Mouse (Mus musculus) neural tube, embryonic 14.5 days (tissue): ENCODE data around the gene Fscn3. TPM values are rescaled to one million over a fixed set of nuclear protein-coding genes. Genes with fewer than 3 reads are reported as not detected.

Source experiments
- ATAC-seq: fragments of 200-750 bp; cut with Nextera tagmentation; 2 replicates; pipeline ENCODE4 v1.8.0; 2017; ENCODE audit warnings: low read depth, mild to moderate bottlenecking, moderate TSS enrichment, moderate library complexity
- H3K27ac ChIP-seq: fragments of 300-500 bp; sonication (generic); 2 replicates; pipeline ENCODE4 v1.5.1; 2014; ENCODE audit warnings: low read depth, mild to moderate bottlenecking, control low read depth, low read length, moderate library complexity, mixed read lengths
- H3K27me3 ChIP-seq: fragments of 300-500 bp; sonication (generic); 2 replicates; pipeline ENCODE4 v1.6.1; 2014; ENCODE audit warnings: low read length; ENCODE audit not compliant: control insufficient read depth, insufficient read depth
- H3K36me3 ChIP-seq: fragments of 300-500 bp; sonication (generic); 2 replicates; pipeline ENCODE4 v1.6.1; 2014; ENCODE audit warnings: low read length, mixed read lengths; ENCODE audit not compliant: control insufficient read depth, insufficient read depth
- H3K4me1 ChIP-seq: fragments of 300-500 bp; sonication (generic); 2 replicates; pipeline ENCODE4 v1.6.1; 2014; ENCODE audit warnings: low read length; ENCODE audit not compliant: control insufficient read depth, insufficient read depth
- H3K4me2 ChIP-seq: fragments of 300-500 bp; sonication (generic); 2 replicates; pipeline ENCODE4 v1.6.1; 2014; ENCODE audit warnings: mild to moderate bottlenecking, low read depth, low read length, control low read depth
- H3K4me3 ChIP-seq: fragments of 300-500 bp; sonication (generic); 2 replicates; pipeline ENCODE4 v1.5.1; 2014; ENCODE audit warnings: low read depth, low read length, control low read depth, mixed read lengths
- H3K9ac ChIP-seq: fragments of 300-500 bp; sonication (generic); replicated peaks from 2 replicates; pipeline ENCODE4 v1.6.1; 2014; ENCODE audit warnings: low read depth, mild to moderate bottlenecking, control low read depth, low read length, mixed read lengths
- H3K9me3 ChIP-seq: fragments of 300-500 bp; sonication (generic); 2 replicates; pipeline ENCODE4 v1.6.1; 2016; ENCODE audit warnings: low read length; ENCODE audit not compliant: control insufficient read depth
- WGBS: fragments of 180-500 bp; shearing (Covaris S2); extraction: QIAGEN DNeasy Blood & Tissue Kit; methylation state at CpG from one replicate; pipeline ENCODE4 v1.1.7; 2014; 5-methylcytosine and 5-hydroxymethylcytosine counted together
- polyA plus RNA-seq: library from polyadenylated mRNA; unstranded; fragments of >200 nt; fragmentation: Nextera tagmentation; extraction: Ambion mirVana; gene quantifications from 2 replicates; pipeline ENCODE4 v1.2.1, GENCODE M21; 2014

Gene Fscn3
- polyA plus RNA-seq, 1 experiment from 2014 or later, result not detected

GRCm38 (mm10) chr6:28471284-28472035, 43.9 kb downstream of the Fscn3 start:
- WGBS, result 92% methylated on average over 9 of the region's 9 CpGs
- Histone ChIP-seq H3K4me1 (no peaks in the 10 kb centered on the region), H3K4me2 (no peak overlapping the region), H3K27ac (no peak overlapping the region), H3K9me3 (no peaks in the 10 kb centered on the region), H3K27me3 (no peaks in the 10 kb centered on the region), H3K9ac (no peak overlapping the region), H3K4me3 (no peak overlapping the region), H3K36me3 (no peaks in the 10 kb centered on the region)
- no peak; the same call in 1 of the 2 replicates for ATAC-seq

GRCm38 (mm10) chr6:28474211-28474610, 46.6 kb downstream of the Fscn3 start:
- H3K4me1 ChIP-seq, result peaks cover 3% of the 10 kb centered on the region; the same call in 1 of the 2 replicates
- no peaks in the 10 kb centered on the region for H3K36me3 ChIP-seq
- ATAC-seq, result no peak
- H3K9me3 ChIP-seq, result no peaks in the 10 kb centered on the region
- no peak overlapping the region for H3K27ac ChIP-seq
- H3K4me3 ChIP-seq, result no peak overlapping the region
- H3K9ac ChIP-seq, result no peak overlapping the region
- H3K4me2 ChIP-seq, result no peak overlapping the region
- H3K27me3 ChIP-seq, result no peaks in the 10 kb centered on the region
- 87% methylated on average over 4 of the region's 4 CpGs for WGBS

- H3K4me3 ChIP-seq, result no peak within 1 kb of the TSS
These were observed 47.2 kb downstream of the Fscn3 start, which contains the start of gene Snd1 for GRCm38 (mm10) chr6:28474839-28475238. TSS of gene Snd1 (plus strand) at chr6:28475139.

GRCm38 (mm10) chr6:28479865-28480751, 52.5 kb downstream of the Fscn3 start:
- Histone ChIP-seq H3K9me3 (no peaks in the 10 kb centered on the region), H3K36me3 (no peaks in the 10 kb centered on the region), H3K27me3 (no peaks in the 10 kb centered on the region), H3K27ac (peak overlapping the region; percentile 39; the same call in 1 of the 2 replicates), H3K4me1 (peaks cover 14% of the 10 kb centered on the region; the same call in 1 of the 2 replicates), H3K4me2 (peak overlapping the region; percentile 82), H3K4me3 (peak overlapping the region; percentile 80), H3K9ac (peak overlapping the region; percentile 70)
- WGBS, result under 1% methylated on average over 68 of the region's 68 CpGs
- peak; percentile 99 for ATAC-seq

More at GRCm38 (mm10) chr6:28474839-28475238, 47.2 kb downstream of the Fscn3 start, which contains the start of gene Snd1:
- no peaks in the 10 kb centered on the region for H3K27me3 ChIP-seq
- no peaks in the 10 kb centered on the region for H3K9me3 ChIP-seq
- H3K4me2 ChIP-seq, result no peak within 1 kb of the TSS
- H3K4me1 ChIP-seq, result peaks cover 6% of the 10 kb centered on the region; the same call in 1 of the 2 replicates
- no peak for ATAC-seq
- H3K9ac ChIP-seq, result no peak within 1 kb of the TSS
- 89% methylated on average over 5 of the region's 5 CpGs for WGBS
- H3K27ac ChIP-seq, result no peak within 1 kb of the TSS
- no peaks in the 10 kb centered on the region for H3K36me3 ChIP-seq

GRCm38 (mm10) chr6:28480752-28481492, 53.3 kb downstream of the Fscn3 start:
- Histone ChIP-seq H3K27me3 (no peaks in the 10 kb centered on the region), H3K9me3 (no peaks in the 10 kb centered on the region), H3K4me1 (peaks cover 14% of the 10 kb centered on the region; the same call in 1 of the 2 replicates), H3K4me3 (peak overlapping the region; percentile 80), H3K4me2 (peak overlapping the region; percentile 82), H3K27ac (no peak overlapping the region), H3K36me3 (no peaks in the 10 kb centered on the region), H3K9ac (peak overlapping the region; percentile 70)
- ATAC-seq, result no peak
- WGBS, result 8% methylated on average over 21 of the region's 21 CpGs

- no peak overlapping the region for H3K27ac ChIP-seq
- H3K27me3 ChIP-seq, result no peaks in the 10 kb centered on the region
- H3K9ac ChIP-seq, result no peak overlapping the region
- ATAC-seq, result no peak
- H3K4me1 ChIP-seq, result peaks cover 14% of the 10 kb centered on the region; the same call in 1 of the 2 replicates
- no peak overlapping the region for H3K4me2 ChIP-seq
- no peaks in the 10 kb centered on the region for H3K36me3 ChIP-seq
- no peak overlapping the region for H3K4me3 ChIP-seq
- WGBS, result 84% methylated on average over 4 of the region's 4 CpGs
- H3K9me3 ChIP-seq, result no peaks in the 10 kb centered on the region
These were observed 55.2 kb downstream of the Fscn3 start for GRCm38 (mm10) chr6:28482711-28483315.

- Histone ChIP-seq H3K4me3 (no peak overlapping the region), H3K4me1 (peaks cover 5% of the 10 kb centered on the region; the same call in 1 of the 2 replicates), H3K9ac (no peak overlapping the region), H3K27ac (no peak overlapping the region), H3K9me3 (no peaks in the 10 kb centered on the region), H3K4me2 (no peak overlapping the region), H3K36me3 (no peaks in the 10 kb centered on the region), H3K27me3 (no peaks in the 10 kb centered on the region)
- 98% methylated on average over 2 of the region's 2 CpGs for WGBS
- no peak for ATAC-seq
These were observed 58.4 kb downstream of the Fscn3 start for GRCm38 (mm10) chr6:28486008-28486407.

GRCm38 (mm10) chr6:28486471-28486870, 58.9 kb downstream of the Fscn3 start:
- no peak overlapping the region for H3K4me3 ChIP-seq
- no peak overlapping the region for H3K4me2 ChIP-seq
- H3K9ac ChIP-seq, result no peak overlapping the region
- WGBS, result 73% methylated on average over 2 of the region's 2 CpGs
- H3K27ac ChIP-seq, result no peak overlapping the region
- H3K4me1 ChIP-seq, result 0 out of 2 replicates have a peak, but pooled peaks cover under 1% of the 10 kb centered on the region
- no peaks in the 10 kb centered on the region for H3K27me3 ChIP-seq
- H3K36me3 ChIP-seq, result no peaks in the 10 kb centered on the region
- no peak for ATAC-seq
- H3K9me3 ChIP-seq, result no peaks in the 10 kb centered on the region
